8 mouse cellular contexts compared by ENCODE assay signal in genomic region chr12:36156637-36157303, GRCm38 (mm10). TPM values are rescaled to one million over a fixed set of nuclear protein-coding genes. Genes with fewer than 3 reads are reported as not detected.
DNase-seq lines count a peak whose midpoint lies in the region; ATAC-seq and TF ChIP-seq lines count a peak whose summit lies in the region.

Gene Ankmy2, plus strand, starts transcription at chr12:36157114.

- peak within 1 kb of the TSS; percentile 99 for H3K4me3 ChIP-seq in gastrocnemius, adult 2 months
- H3K4me3 ChIP-seq in hindbrain, postnatal 0 days (ENCODE audit: low read length): peak within 1 kb of the TSS; percentile 93
- H3K4me3 ChIP-seq in left cerebral cortex, adult 2 months: peak within 1 kb of the TSS; percentile 95
- H3K4me3 ChIP-seq in megakaryocyte, embryonic 14.5 days (replicated peaks): peak within 1 kb of the TSS; percentile 98

- H3K4me1 ChIP-seq in hindbrain, postnatal 0 days (ENCODE audit: insufficient read depth, low read length): 0 out of 2 replicates have a peak, but pooled peaks cover 7% of the 10 kb centered on the region
- H3K4me1 ChIP-seq in megakaryocyte, embryonic 14.5 days: peaks cover 41% of the 10 kb centered on the region

- peak within 1 kb of the TSS; percentile 84 for H3K9ac ChIP-seq in hindbrain, postnatal 0 days (replicated peaks; ENCODE audit: low read length)

- no peaks in the 10 kb centered on the region for H3K36me3 ChIP-seq in hindbrain, postnatal 0 days (ENCODE audit: insufficient read depth, low read length)
- peaks cover 18% of the 10 kb centered on the region for H3K36me3 ChIP-seq in megakaryocyte, embryonic 14.5 days (replicated peaks; ENCODE audit: low read length)

- ATAC-seq in common myeloid progenitor, adult 5-6 weeks (replicated peaks; ENCODE audit: low read depth, poor library complexity, severe bottlenecking): peak; percentile 74
- peak; percentile 98 for ATAC-seq in hindbrain, postnatal 0 days

- H3K4me2 ChIP-seq in hindbrain, postnatal 0 days (ENCODE audit: low read depth, low read length): peak within 1 kb of the TSS; percentile 81

- DNase-seq in ZHBTc4 (ENCODE audit: low read depth, low spot score): peak; percentile 97
- peak; percentile 94 for DNase-seq in gastrocnemius, adult 2 months
- peak; percentile 97 for DNase-seq in hindbrain, postnatal 0 days (ENCODE audit: low spot score)
- peak; percentile 86 to 87 for DNase-seq in left cerebral cortex, adult 2 months (ENCODE audit: extremely low spot score in 1 of 2, low spot score in 2 of 2)
- DNase-seq in right cerebral cortex, postnatal 10 days (ENCODE audit: low spot score in 2 of 2): peak; percentile 95
- DNase-seq in urinary bladder, postnatal 25 days (ENCODE audit: low spot score): peak; percentile 87

- H3K27ac ChIP-seq in gastrocnemius, adult 2 months: peak within 1 kb of the TSS; percentile 99
- H3K27ac ChIP-seq in hindbrain, postnatal 0 days: peak within 1 kb of the TSS; percentile 96
- H3K27ac ChIP-seq in left cerebral cortex, adult 2 months: peak within 1 kb of the TSS; percentile 89

- TF ChIP-seq CTCF in gastrocnemius, adult 2 months (IDR thresholded peaks at IDR 0.05): no peak
- no peak; the same call in none of the 2 replicates for TF ChIP-seq CTCF in hindbrain, postnatal 0 days (IDR thresholded peaks at IDR 0.05; ENCODE audit: low read depth)
- no peak for TF ChIP-seq CTCF in left cerebral cortex, adult 2 months (IDR thresholded peaks at IDR 0.05)

- no peaks in the 10 kb centered on the region for H3K9me3 ChIP-seq in hindbrain, postnatal 0 days (ENCODE audit: low read length)
- no peaks in the 10 kb centered on the region for H3K9me3 ChIP-seq in megakaryocyte, embryonic 14.5 days

- WGBS in hindbrain, postnatal 0 days: under 1% methylated on average over 41 of the region's 42 CpGs

- no peaks in the 10 kb centered on the region for H3K27me3 ChIP-seq in hindbrain, postnatal 0 days (ENCODE audit: insufficient read depth, low read length)
- no peaks in the 10 kb centered on the region for H3K27me3 ChIP-seq in megakaryocyte, embryonic 14.5 days (replicated peaks)

- intact Hi-C loops in gastrocnemius, adult 2 months (cut with DNase I): no loop called here
- intact Hi-C loops in left cerebral cortex, adult 2 months (cut with DNase I): loop anchor here (2.0 to 5.0 kb wide), 3 partner anchors 116 to 259 kb away; no protein-coding TSS in a partner anchor

RNA-seq across cellular contexts. Expression of gene Ankmy2, which starts in this region (rescaled TPM):
- 23.5 and 24.3 TPM in 2 replicates for total RNA-seq in common myeloid progenitor, adult 5-6 weeks (2017)
- 1 to 10 TPM; 5.1 to 6.5 TPM for total RNA-seq in gastrocnemius, adult 2 months (2021)
- 51.0 and 56.3 TPM in 2 replicates for total RNA-seq in hindbrain, postnatal 0 days (2014; rRNA removed)
- polyA plus RNA-seq in hindbrain, postnatal 0 days (2015; fragmentation: Nextera tagmentation; extraction: Ambion mirVana): 72.1 and 74.1 TPM in 2 replicates
- total RNA-seq in left cerebral cortex, adult 2 months (2021): 10 to 100 TPM; 51.9 to 53.7 TPM
- 3.7 TPM in 1 of 2 replicates, not detected in the other for polyA plus RNA-seq in megakaryocyte, embryonic 14.5 days (2012; ENCODE audit: insufficient read depth, low replicate concordance)

Comparison
In these comparisons a context has a peak if more than half of its experiments do, and no peak if none do; other contexts are left out.
1. Peak in every context shown above with its lines: DNase-seq, ATAC-seq, H3K4me3 ChIP-seq and H3K27ac ChIP-seq.
2. RNA of gene Ankmy2 (polyA plus RNA-seq): 72.1 to 74.1 TPM in hindbrain, postnatal 0 days; 3.7 TPM in megakaryocyte, embryonic 14.5 days; every median in the first group is over 10 times any median in the second.